Mouse (Mus musculus) CH12.LX (cell line): ENCODE measurements around the gene Dixdc1.

Experiments used
- CHD1 ChIP-seq: IDR thresholded peaks from 2 replicates; pipeline ENCODE4 v1.6.1; 2012; ENCODE audit warnings: low read depth, low read length, improper control_type of control experiment, inconsistent platforms
- CHD2 ChIP-seq: IDR thresholded peaks from 2 replicates; pipeline ENCODE4 v1.6.1; 2011; ENCODE audit warnings: low read length, improper control_type of control experiment
- CTCF ChIP-seq, 2 experiments: IDR thresholded peaks in 1 of 2; conservative IDR thresholded peaks in 1 of 2; 2 replicates each; pipeline ENCODE4 v1.5.1; 2011 to 2012; ENCODE audit warnings: low read depth in 2 of 2, low read length in 2 of 2, improper control_type of control experiment in 1 of 2, inconsistent platforms in 1 of 2, mild to moderate bottlenecking in 1 of 2, moderate library complexity in 1 of 2
- ELF1 ChIP-seq: IDR thresholded peaks from 2 replicates; pipeline ENCODE4 v1.6.1; 2014; ENCODE audit warnings: low read depth, mild to moderate bottlenecking, inconsistent platforms, low read length, improper control_type of control experiment
- ETS1 ChIP-seq: conservative IDR thresholded peaks from 2 replicates; pipeline ENCODE4 v1.6.1; 2012; ENCODE audit warnings: low read depth, mild to moderate bottlenecking, inconsistent platforms, low read length, improper control_type of control experiment, moderate library complexity
- KAT2A ChIP-seq: IDR thresholded peaks from 2 replicates; pipeline ENCODE4 v1.6.1; 2012; ENCODE audit warnings: low read length, improper control_type of control experiment, inconsistent platforms; ENCODE audit not compliant: insufficient replicate concordance
- MAFK ChIP-seq: IDR thresholded peaks from 2 replicates; pipeline ENCODE4 v1.6.1; 2011; ENCODE audit warnings: low read length, improper control_type of control experiment; ENCODE audit not compliant: insufficient replicate concordance
- POLR2A ChIP-seq: IDR thresholded peaks from 2 replicates; pipeline ENCODE4 v1.6.1; 2011; ENCODE audit warnings: low read depth, mild to moderate bottlenecking, improper control_type of control experiment, low read length
- POLR2AphosphoS2 ChIP-seq: IDR thresholded peaks from 2 replicates; pipeline ENCODE4 v1.6.1; 2011; ENCODE audit warnings: low read depth, low read length, improper control_type of control experiment
- TBP ChIP-seq: conservative IDR thresholded peaks from 2 replicates; pipeline ENCODE4 v1.6.1; 2011; ENCODE audit warnings: low read depth, low read length, improper control_type of control experiment
- USF1 ChIP-seq: IDR thresholded peaks from 2 replicates; pipeline ENCODE4 v1.6.1; 2014; ENCODE audit warnings: low read depth, mild to moderate bottlenecking, inconsistent platforms, low read length, improper control_type of control experiment
- USF2 ChIP-seq: conservative IDR thresholded peaks from 2 replicates; pipeline ENCODE4 v1.6.1; 2011; ENCODE audit warnings: low read depth, low read length, improper control_type of control experiment
- ZC3H11A ChIP-seq: IDR thresholded peaks from 2 replicates; pipeline ENCODE4 v1.6.1; 2012; ENCODE audit warnings: low read depth, mild to moderate bottlenecking, inconsistent platforms, low read length, improper control_type of control experiment
- ZKSCAN1 ChIP-seq: IDR thresholded peaks from 2 replicates; pipeline ENCODE4 v1.6.1; 2012; ENCODE audit warnings: low read depth, inconsistent platforms, low read length, improper control_type of control experiment, borderline replicate concordance

DNA sequence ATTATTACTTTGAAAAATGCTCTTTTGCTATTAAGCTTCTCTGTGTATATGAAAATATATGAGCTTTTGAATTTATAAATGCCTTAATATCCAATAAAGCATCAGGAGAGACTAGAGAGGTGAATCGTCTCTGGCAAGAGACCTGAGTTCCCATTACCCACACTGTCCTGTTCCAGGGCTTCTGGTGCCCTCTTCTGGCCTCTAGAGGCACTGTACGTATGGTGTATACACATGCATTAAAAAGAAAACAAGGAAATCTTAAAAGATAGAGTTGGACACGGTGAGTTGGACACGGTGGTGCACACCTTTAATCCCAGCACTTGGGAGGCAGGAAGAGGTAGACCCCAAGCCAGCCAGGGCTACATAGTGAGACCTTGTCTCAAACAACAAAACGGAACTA is 68.6 kb downstream of the Dixdc1 start:
- TF ChIP-seq CTCF (conservative IDR thresholded peaks at IDR 0.05 in 1 of 2, IDR thresholded peaks at IDR 0.05 in 1 of 2; ENCODE audit: low read depth in 2 of 2, low read length in 2 of 2) (peak; percentile 84 to 86), MAFK (no peak), ELF1 (no peak), ETS1 (no peak), ZC3H11A (no peak; the same call in 1 of the 2 replicates), USF2 (no peak), POLR2A (no peak), ZKSCAN1 (no peak), USF1 (no peak), POLR2AphosphoS2 (no peak), TBP (no peak), KAT2A (no peak), CHD1 (no peak), CHD2 (no peak)
